8 mouse cellular contexts compared by ENCODE assay signal in genomic region chr17:29347645-29348256, GRCm38 (mm10). TPM values are rescaled to one million over a fixed set of nuclear protein-coding genes. Genes with fewer than 3 reads are reported as not detected.
A peak's percentile ranks its signal among the peaks of the same experiment; 100 is the strongest.
DNase-seq lines count a peak whose midpoint lies in the region; ATAC-seq lines count a peak whose summit lies in the region.

Mtch1 (minus strand) TSS chr17:29347934.

- peaks cover 43% of the 10 kb centered on the region for H3K4me1 ChIP-seq in heart, embryonic 13.5 days
- peaks cover 54% of the 10 kb centered on the region for H3K4me1 ChIP-seq in liver, embryonic 12.5 days
- H3K4me1 ChIP-seq in stomach, embryonic 15.5 days, result peaks cover 24% of the 10 kb centered on the region

- peaks cover 23% of the 10 kb centered on the region for H3K36me3 ChIP-seq in heart, embryonic 13.5 days
- H3K36me3 ChIP-seq in liver, embryonic 12.5 days, result peaks cover 22% of the 10 kb centered on the region
- peaks cover 13% of the 10 kb centered on the region; the same call in 1 of the 2 replicates for H3K36me3 ChIP-seq in stomach, embryonic 15.5 days

- H3K4me3 ChIP-seq in heart, embryonic 13.5 days, result peak within 1 kb of the TSS; percentile 92
- H3K4me3 ChIP-seq in liver, embryonic 12.5 days, result peak within 1 kb of the TSS; percentile 96
- peak within 1 kb of the TSS; percentile 84 for H3K4me3 ChIP-seq in stomach, embryonic 15.5 days (replicated peaks)

- peak within 1 kb of the TSS; percentile 94 for H3K27ac ChIP-seq in heart, embryonic 13.5 days (replicated peaks)
- peak within 1 kb of the TSS; percentile 85 for H3K27ac ChIP-seq in liver, embryonic 12.5 days
- H3K27ac ChIP-seq in stomach, embryonic 15.5 days, result peak within 1 kb of the TSS; percentile 93

- H3K27me3 ChIP-seq in heart, embryonic 13.5 days (replicated peaks), result no peaks in the 10 kb centered on the region
- H3K27me3 ChIP-seq in liver, embryonic 12.5 days (replicated peaks), result no peaks in the 10 kb centered on the region
- H3K27me3 ChIP-seq in stomach, embryonic 15.5 days (replicated peaks), result no peaks in the 10 kb centered on the region

- DNase-seq in CD4-positive helper T cell, adult 2 months (ENCODE audit: low read depth, low spot score), result peak; percentile 97
- DNase-seq in brain, embryonic 18.5 days (ENCODE audit: low read depth, low spot score), result peak; percentile 85
- peak; percentile 100 for DNase-seq in kidney, postnatal 10 days
- peak; percentile 99 for DNase-seq in natural killer cell, adult 2 months (ENCODE audit: low spot score in 2 of 2)

- H3K9ac ChIP-seq in heart, embryonic 13.5 days, result peak within 1 kb of the TSS; percentile 99
- peak within 1 kb of the TSS; percentile 96 for H3K9ac ChIP-seq in liver, embryonic 12.5 days
- peak within 1 kb of the TSS; percentile 77 for H3K9ac ChIP-seq in stomach, embryonic 15.5 days

- ATAC-seq in erythroid progenitor cell, adult 5-6 weeks (replicated peaks; ENCODE audit: low FRiP score, poor library complexity, severe bottlenecking), result peak; percentile 99
- peak; percentile 95 for ATAC-seq in heart, embryonic 13.5 days (ENCODE audit: extremely low read depth, insufficient number of reproducible peaks, low FRiP score, low TSS enrichment)
- ATAC-seq in liver, embryonic 12.5 days, result peak; percentile 97
- ATAC-seq in stomach, embryonic 15.5 days (ENCODE audit: insufficient read depth, low FRiP score, low read depth), result peak; percentile 98

- H3K9me3 ChIP-seq in heart, embryonic 13.5 days, result no peaks in the 10 kb centered on the region
- no peaks in the 10 kb centered on the region for H3K9me3 ChIP-seq in liver, embryonic 12.5 days (replicated peaks)
- H3K9me3 ChIP-seq in stomach, embryonic 15.5 days, result no peaks in the 10 kb centered on the region

- 1% methylated on average over 50 of the region's 53 CpGs for WGBS in heart, embryonic 13.5 days
- WGBS in liver, embryonic 12.5 days (ENCODE audit: insufficient replicate concordance), result 2% methylated on average over 39 of the region's 53 CpGs
- WGBS in stomach, embryonic 15.5 days, result under 1% methylated on average over 50 of the region's 53 CpGs

- peak within 1 kb of the TSS; percentile 87 for H3K4me2 ChIP-seq in heart, embryonic 13.5 days
- H3K4me2 ChIP-seq in liver, embryonic 12.5 days, result peak within 1 kb of the TSS; percentile 99
- H3K4me2 ChIP-seq in stomach, embryonic 15.5 days, result peak within 1 kb of the TSS; percentile 66

RNA-seq across cellular contexts. Expression of gene Mtch1, which starts in this region (rescaled TPM):
- 32.1 and 42.3 TPM in 2 replicates for total RNA-seq in erythroid progenitor cell, adult 5-6 weeks (2015; ENCODE audit: low replicate concordance)
- total RNA-seq in erythroid progenitor cell, adult 5-6 weeks (2017; ENCODE audit: low replicate concordance), result 12.3 and 31.1 TPM in 2 replicates
- polyA plus RNA-seq in heart, embryonic 13.5 days (2015; fragmentation: Nextera tagmentation; extraction: Ambion mirVana), result 276 and 287 TPM in 2 replicates
- 107 and 109 TPM in 2 replicates for polyA plus RNA-seq in liver, embryonic 12.5 days (2016; fragmentation: Nextera tagmentation; extraction: Ambion mirVana)
- 250 and 272 TPM in 2 replicates for polyA plus RNA-seq in stomach, embryonic 15.5 days (2015; fragmentation: Nextera tagmentation; extraction: Ambion mirVana)

Comparison
In these comparisons a context has a peak if more than half of its experiments do, and no peak if none do; other contexts are left out.
1. Peak in every context shown above with its lines: DNase-seq, ATAC-seq, H3K4me3 ChIP-seq and H3K27ac ChIP-seq.